Mouse (Mus musculus) ES-E14 (cell line): ENCODE data around the gene Gm10300.

Experiments used
- CHD2 ChIP-seq: IDR thresholded peaks from 2 replicates; pipeline ENCODE4 v1.6.1; 2014; ENCODE audit warnings: mild to moderate bottlenecking, low read depth, low read length, inconsistent platforms
- ZC3H11A ChIP-seq: IDR thresholded peaks from 2 replicates; pipeline ENCODE4 v1.6.1; 2012; ENCODE audit warnings: low read depth, mild to moderate bottlenecking, inconsistent platforms, low read length, borderline replicate concordance
- ZNF384 ChIP-seq: IDR thresholded peaks from 2 replicates; pipeline ENCODE4 v1.6.1; 2012; ENCODE audit warnings: low read depth, low read length, inconsistent platforms

- TF ChIP-seq CHD2 (no peak), ZNF384 (no peak), ZC3H11A (no peak)
Measured at GRCm38 (mm10) chr4:132072156-132072555, 2.3 kb upstream of the Gm10300 start.
